Mouse (Mus musculus) spleen, postnatal 36 days (tissue): ENCODE data around the gene Dop1b.

Source experiments
- DNase-seq, 2 experiments: peaks; one replicate each; pipeline ENCODE4 v3.0.0; 2022; ENCODE audit warnings: low spot score in 2 of 2, mixed read lengths in 1 of 2

Gene Dop1b

GRCm38 (mm10) chr16:93829526-93829925 lies 117.8 kb downstream of the Dop1b start:
- DNase-seq, result no peak

GRCm38 (mm10) chr16:93830071-93830470 lies 118.4 kb downstream of the Dop1b start:
- DNase-seq, result no peak

GRCm38 (mm10) chr16:93830916-93831315 lies 119.2 kb downstream of the Dop1b start:
- peak; percentile 52 to 61 for DNase-seq

- DNase-seq, result peak; percentile 100
Measured at GRCm38 (mm10) chr16:93831627-93832395, 120.1 kb downstream of the Dop1b start, which contains the start of gene Morc3. TSS of gene Morc3 (plus strand) at chr16:93832121.

- DNase-seq, result peak; percentile 64 to 75
Measured at GRCm38 (mm10) chr16:93832451-93833276, 121.0 kb downstream of the Dop1b start.

- no peak for DNase-seq
Measured at GRCm38 (mm10) chr16:93833551-93833950, 121.8 kb downstream of the Dop1b start.

GRCm38 (mm10) chr16:93834076-93834475 lies 122.4 kb downstream of the Dop1b start:
- no peak for DNase-seq

- no peak for DNase-seq
Measured at GRCm38 (mm10) chr16:93839049-93839448, 127.3 kb downstream of the Dop1b start.

GRCm38 (mm10) chr16:93850527-93850926 lies 138.8 kb downstream of the Dop1b start:
- no peak for DNase-seq

GRCm38 (mm10) chr16:93859967-93860366 lies 148.3 kb downstream of the Dop1b start:
- no peak for DNase-seq
